Mouse (Mus musculus): Measurements from ENCODE around the gene Hyal3.

Gene Hyal3

GRCm38 (mm10) chr9:107594281-107595062 lies 13.9 kb downstream of the Hyal3 start:
- in situ Hi-C loops (cut with MseI, MboI): no loop called here

GRCm38 (mm10) chr9:107596619-107597569 lies 16.3 kb downstream of the Hyal3 start:
- in situ Hi-C loops (cut with MseI, MboI): no loop called here

GRCm38 (mm10) chr9:107598385-107598784 lies 17.8 kb downstream of the Hyal3 start:
- in situ Hi-C loops (cut with MseI, MboI): no loop called here

GRCm38 (mm10) chr9:107599433-107599832 lies 18.8 kb downstream of the Hyal3 start:
- in situ Hi-C loops (cut with MseI, MboI): no loop called here

- in situ Hi-C loops (cut with MseI, MboI): no loop called here
Observed at GRCm38 (mm10) chr9:107599842-107600241, 19.2 kb downstream of the Hyal3 start.

- in situ Hi-C loops (cut with MseI, MboI): no loop called here
Observed at GRCm38 (mm10) chr9:107600745-107601144, 20.1 kb downstream of the Hyal3 start.

GRCm38 (mm10) chr9:107601275-107601674 lies 20.7 kb downstream of the Hyal3 start:
- in situ Hi-C loops (cut with MseI, MboI): no loop called here

- in situ Hi-C loops (cut with MseI, MboI): no loop called here
Observed at GRCm38 (mm10) chr9:107602068-107602648, 21.5 kb downstream of the Hyal3 start.

- in situ Hi-C loops (cut with MseI, MboI): no loop called here
Observed at GRCm38 (mm10) chr9:107603251-107603650, 22.6 kb downstream of the Hyal3 start.

GRCm38 (mm10) chr9:107605041-107605661 lies 24.5 kb downstream of the Hyal3 start:
- in situ Hi-C loops (cut with MseI, MboI): no loop called here

GRCm38 (mm10) chr9:107606591-107606990 lies 26.0 kb downstream of the Hyal3 start:
- in situ Hi-C loops (cut with MseI, MboI): no loop called here

GRCm38 (mm10) chr9:107607036-107607435 lies 26.4 kb downstream of the Hyal3 start:
- in situ Hi-C loops (cut with MseI, MboI): no loop called here

- in situ Hi-C loops (cut with MseI, MboI): no loop called here
Observed at GRCm38 (mm10) chr9:107607653-107608245, 27.1 kb downstream of the Hyal3 start.

GRCm38 (mm10) chr9:107608741-107609432 lies 28.3 kb downstream of the Hyal3 start, which contains the start of gene Sema3b:
Sema3b (minus strand) TSS chr9:107609229.
- in situ Hi-C loops (cut with MseI, MboI): no loop called here

- in situ Hi-C loops (cut with MseI, MboI): no loop called here
Observed at GRCm38 (mm10) chr9:107609433-107609830, 28.8 kb downstream of the Hyal3 start.

- in situ Hi-C loops (cut with MseI, MboI): no loop called here
Observed at GRCm38 (mm10) chr9:107611456-107612190, 31.0 kb downstream of the Hyal3 start.

- in situ Hi-C loops (cut with MseI, MboI): no loop called here
Observed at GRCm38 (mm10) chr9:107612191-107612944, 31.8 kb downstream of the Hyal3 start.

- in situ Hi-C loops (cut with MseI, MboI): no loop called here
Observed at GRCm38 (mm10) chr9:107612945-107613569, 32.4 kb downstream of the Hyal3 start.

GRCm38 (mm10) chr9:107615035-107615434 lies 34.4 kb downstream of the Hyal3 start:
- in situ Hi-C loops (cut with MseI, MboI): no loop called here

Data from mouse trophoblast stem cell (cell line).